In the genomic region with DNA sequence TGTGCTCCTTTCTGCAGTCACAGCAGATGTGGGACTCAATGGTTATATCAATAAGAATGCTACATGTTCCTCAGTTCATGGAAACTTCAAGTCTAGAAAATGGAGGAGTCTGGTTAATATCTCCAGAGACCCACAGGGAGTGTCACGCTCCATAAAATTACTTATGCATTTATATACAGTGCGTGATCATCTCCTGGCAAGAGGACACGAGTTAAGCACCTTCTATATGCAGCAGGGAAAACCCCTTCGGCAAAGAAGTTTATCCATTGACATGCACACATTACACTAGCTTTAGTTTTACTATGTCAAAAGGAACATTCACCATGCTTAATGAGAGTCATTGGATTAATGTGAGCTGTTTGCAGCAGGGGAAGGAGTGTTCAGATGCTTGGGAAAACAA, we compare ENCODE assay signal across 16 mouse cellular contexts.
"Had no signal": no experiment of that assay in that cellular context is flagged by ENCODE, and none has a peak within 500 bp of the region (broad histone marks: within the 10 kb centered on the region; RNA-seq: fewer than 3 reads in every experiment).

No protein-coding gene starts in this region.

- H3K9me3 ChIP-seq: intestine, embryonic 15.5 days; liver, embryonic 13.5 days; stomach, embryonic 15.5 days had no signal

- H3K27me3 ChIP-seq: intestine, embryonic 15.5 days; liver, embryonic 13.5 days; stomach, embryonic 15.5 days had no signal

- DNase-seq: kidney, adult 8-10 months; layer of hippocampus, postnatal 36 days; liver, embryonic 13.5 days; lung, adult 2 months; lung, postnatal 14 days; lung, postnatal 4 days; midbrain, embryonic 14.5 days; retina, postnatal 1 day; right cerebral cortex, postnatal 25 days; spleen, adult 18-20 months; thymus, postnatal 25 days had no signal

- H3K4me3 ChIP-seq: intestine, embryonic 15.5 days; left cerebral cortex, adult 2 months; liver, embryonic 13.5 days; stomach, embryonic 15.5 days had no signal

- H3K27ac ChIP-seq: intestine, embryonic 15.5 days; left cerebral cortex, adult 2 months; liver, embryonic 13.5 days; stomach, embryonic 15.5 days had no signal

- H3K9ac ChIP-seq: intestine, embryonic 15.5 days; liver, embryonic 13.5 days; stomach, embryonic 15.5 days had no signal

- H3K4me2 ChIP-seq: intestine, embryonic 15.5 days; liver, embryonic 13.5 days; midbrain, embryonic 11.5 days; stomach, embryonic 15.5 days had no signal

- H3K4me1 ChIP-seq: intestine, embryonic 15.5 days; liver, embryonic 13.5 days; stomach, embryonic 15.5 days had no signal

- ATAC-seq: hindbrain, embryonic 16.5 days; intestine, embryonic 15.5 days had no signal

- H3K36me3 ChIP-seq: intestine, embryonic 15.5 days; liver, embryonic 13.5 days; stomach, embryonic 15.5 days had no signal
